Mouse (Mus musculus) heart, postnatal 0 days (tissue): ENCODE data around the gene Fbxl18. TPM values are rescaled to one million over a fixed set of nuclear protein-coding genes. Genes with fewer than 3 reads are reported as not detected.
"Not testable (repeated sequence)": the region's sequence is repeated elsewhere in the genome, so short reads cannot be mapped to it uniquely, and the experiment has no call there.

Experiments used
- ATAC-seq: fragments of 200-750 bp; cut with Nextera tagmentation; 2 replicates; pipeline ENCODE4 v1.8.0; 2017; ENCODE audit warnings: low read depth, moderate number of reproducible peaks, moderate library complexity; ENCODE audit not compliant: insufficient read depth
- DNase-seq: peaks from one replicate; pipeline ENCODE4 v3.0.0-alpha.2; 2016; ENCODE audit warnings: low spot score
- H3K27ac ChIP-seq: fragments of 300-500 bp; sonication (generic); 2 replicates; pipeline ENCODE4 v1.5.1; 2014; ENCODE audit warnings: low read depth, mild to moderate bottlenecking
- H3K27me3 ChIP-seq: fragments of 300-500 bp; sonication (generic); 2 replicates; pipeline ENCODE4 v1.6.1; 2014; ENCODE audit warnings: low read length, mixed read lengths; ENCODE audit not compliant: control insufficient read depth, insufficient read depth
- H3K36me3 ChIP-seq: fragments of 300-500 bp; sonication (generic); replicated peaks from 2 replicates; pipeline ENCODE4 v1.6.1; 2014; ENCODE audit warnings: low read length, mixed read lengths; ENCODE audit not compliant: control insufficient read depth, insufficient read depth
- H3K4me1 ChIP-seq: fragments of 300-500 bp; sonication (generic); 2 replicates; pipeline ENCODE4 v1.6.1; 2014; ENCODE audit warnings: antibody characterized with exemption; ENCODE audit not compliant: control insufficient read depth, insufficient read depth
- H3K4me2 ChIP-seq: fragments of 300-500 bp; sonication (generic); 2 replicates; pipeline ENCODE4 v1.6.1; 2014; ENCODE audit warnings: low read depth, mild to moderate bottlenecking, low read length, moderate library complexity
- H3K4me3 ChIP-seq: fragments of 300-500 bp; sonication (generic); 2 replicates; pipeline ENCODE4 v1.5.1; 2014; ENCODE audit warnings: low read depth, low read length
- H3K9ac ChIP-seq: fragments of 300-500 bp; sonication (generic); replicated peaks from 2 replicates; pipeline ENCODE4 v1.6.1; 2014; ENCODE audit warnings: low read depth, low read length, mixed read lengths
- H3K9me3 ChIP-seq: fragments of 300-500 bp; sonication (generic); replicated peaks from 2 replicates; pipeline ENCODE4 v1.6.1; 2016; ENCODE audit warnings: low read length; ENCODE audit not compliant: control insufficient read depth
- CTCF ChIP-seq: IDR thresholded peaks from 2 replicates; pipeline ENCODE4 v1.5.1; 2016; ENCODE audit warnings: antibody characterized with exemption, control low read depth, low read depth
- EP300 ChIP-seq: IDR thresholded peaks from 2 replicates; pipeline ENCODE4 v1.6.1; 2016; ENCODE audit warnings: antibody characterized with exemption, low read depth
- WGBS: fragments of 180-500 bp; shearing (Covaris S2); extraction: QIAGEN DNeasy Blood & Tissue Kit; methylation state at CpG from one replicate; pipeline ENCODE4 v1.1.7; 2014; 5-methylcytosine and 5-hydroxymethylcytosine counted together
- polyA plus RNA-seq: library from polyadenylated mRNA; unstranded; fragments of >200 nt; fragmentation: Nextera tagmentation; extraction: Ambion mirVana; gene quantifications from 2 replicates; pipeline ENCODE4 v1.2.1, GENCODE M21; 2015
- total RNA-seq: library from RNA; depleted of rRNA; stranded (reverse); fragments of >200 nt; gene quantifications from 2 replicates; pipeline ENCODE4 v1.2.3, GENCODE M21; 2014; ENCODE audit warnings: low replicate concordance

The Fbxl18 gene
- total and polyA plus RNA-seq, 2 experiments from 2014 or later = 7.3 to 17.8 TPM

DNA sequence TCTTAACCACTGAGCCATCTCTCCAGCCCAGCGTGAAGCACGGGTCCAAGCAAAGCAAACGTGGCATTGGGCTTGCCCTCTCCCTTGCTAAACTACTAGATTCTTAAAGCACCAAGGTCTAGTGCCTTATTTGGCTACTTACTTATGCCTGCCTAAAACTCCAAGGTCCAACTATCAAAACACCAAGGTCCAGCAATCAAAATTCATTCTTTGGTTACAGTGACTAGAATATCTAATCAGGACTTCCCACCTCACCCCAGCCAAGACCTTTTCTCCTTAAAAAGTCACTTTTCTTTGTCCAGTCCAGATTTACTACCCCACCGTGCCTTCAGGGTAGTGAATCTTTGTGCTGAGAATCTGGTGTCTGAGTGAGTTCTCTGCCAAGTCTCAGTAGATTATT is 3.1 kb upstream of the Fbxl18 start:
- Histone ChIP-seq H3K4me2 (no peak overlapping the region), H3K4me3 (no peak overlapping the region), H3K27ac (no peak overlapping the region), H3K27me3 (no peaks in the 10 kb centered on the region), H3K36me3 (peaks cover 44% of the 10 kb centered on the region), H3K4me1 (peaks cover 20% of the 10 kb centered on the region; the same call in 1 of the 2 replicates), H3K9ac (no peak overlapping the region), H3K9me3 (no peaks in the 10 kb centered on the region)
- 78% methylated on average over 4 of the region's 4 CpGs for WGBS
- TF ChIP-seq CTCF = no peak
- TF ChIP-seq EP300 = no peak
- DNase-seq (no peak), ATAC-seq (no peak)

DNA sequence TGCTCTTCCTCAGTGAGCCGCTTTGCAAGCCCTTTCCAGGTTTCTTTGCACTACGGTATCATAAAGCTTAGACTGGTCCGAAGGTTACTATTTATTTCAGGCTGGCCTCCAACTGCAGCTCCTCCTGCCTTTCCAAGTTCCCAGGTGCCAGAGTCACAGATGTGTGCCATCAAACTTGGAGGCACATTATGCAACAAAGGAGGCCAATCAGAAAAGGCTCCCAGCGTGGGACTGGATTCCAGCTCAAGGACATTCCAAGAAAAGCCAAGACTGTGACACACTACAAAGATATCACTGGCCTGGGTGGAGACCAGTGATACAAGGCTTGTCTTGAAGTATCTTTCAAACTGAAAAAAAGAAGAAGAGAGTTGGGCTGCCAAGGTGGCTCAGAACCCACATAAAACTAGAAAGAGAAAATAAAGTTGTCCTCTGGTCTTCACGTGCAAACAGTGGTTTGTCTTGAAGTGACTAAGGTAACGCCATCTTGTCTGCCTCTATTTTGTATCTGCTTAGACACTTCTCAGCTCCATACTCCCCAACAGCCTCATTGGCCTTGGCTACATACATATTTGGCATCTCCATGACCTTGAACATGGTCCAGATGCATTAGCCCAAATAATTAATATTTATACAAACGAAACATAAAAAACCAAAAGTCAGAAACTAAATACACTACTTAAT is 2.5 kb upstream of the Fbxl18 start:
- Histone ChIP-seq H3K4me3 (no peak overlapping the region), H3K9me3 (no peaks in the 10 kb centered on the region), H3K27me3 (no peaks in the 10 kb centered on the region), H3K27ac (peak overlapping the region; percentile 27; the same call in 1 of the 2 replicates), H3K36me3 (peaks cover 38% of the 10 kb centered on the region), H3K4me1 (peaks cover 16% of the 10 kb centered on the region; the same call in 1 of the 2 replicates), H3K4me2 (no peak overlapping the region), H3K9ac (no peak overlapping the region)
- 83% methylated on average over 7 of the region's 7 CpGs for WGBS
- TF ChIP-seq EP300 = no peak
- no peak for TF ChIP-seq CTCF
- DNase-seq = no peak
- no peak for ATAC-seq

DNA sequence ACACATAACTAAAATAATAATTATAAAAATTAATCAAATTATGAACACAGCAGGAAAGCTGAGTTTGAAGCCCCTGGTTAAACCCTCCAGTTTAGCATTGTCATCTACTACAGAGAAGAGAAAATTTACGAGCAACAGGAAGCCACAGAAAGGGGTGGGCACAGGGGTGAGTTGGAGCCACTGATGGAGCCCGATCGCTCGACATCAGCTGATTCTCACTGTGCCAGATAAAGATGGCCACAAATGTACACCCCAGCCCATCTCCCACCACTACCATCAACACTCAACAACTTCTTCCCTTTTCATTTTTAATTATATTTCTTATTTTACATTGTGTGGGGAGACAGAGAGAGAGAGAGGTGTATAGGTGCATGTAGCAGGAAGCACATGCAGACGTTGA is 1.5 kb upstream of the Fbxl18 start:
- Histone ChIP-seq H3K27me3 (no peaks in the 10 kb centered on the region), H3K4me1 (peaks cover 15% of the 10 kb centered on the region; the same call in 1 of the 2 replicates), H3K27ac (no peak overlapping the region), H3K9ac (no peak overlapping the region), H3K4me2 (no peak overlapping the region), H3K36me3 (peaks cover 28% of the 10 kb centered on the region), H3K9me3 (no peaks in the 10 kb centered on the region), H3K4me3 (no peak overlapping the region)
- WGBS = 69% methylated on average over 5 of the region's 5 CpGs
- no peak for TF ChIP-seq EP300
- no peak for DNase-seq
- ATAC-seq = no peak

DNA sequence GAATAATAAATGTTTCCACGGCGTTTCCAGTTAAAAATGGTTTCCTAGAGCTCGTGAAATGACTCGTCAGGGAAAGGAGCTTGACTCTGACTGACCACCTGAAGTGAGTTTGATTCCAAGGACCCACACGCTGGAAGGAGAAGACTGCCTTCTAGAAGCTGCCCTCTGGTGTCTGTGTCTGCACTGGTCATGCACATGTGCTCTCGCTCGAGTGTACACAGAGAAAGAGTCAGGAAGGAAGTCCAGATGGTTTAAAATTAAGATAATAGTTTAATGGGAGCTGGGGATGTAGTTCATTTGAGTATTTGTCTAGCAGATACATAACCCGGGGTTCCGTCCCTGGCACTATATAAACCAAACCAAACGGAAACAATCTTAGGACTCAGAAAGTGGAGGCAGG is 971 bp upstream of the Fbxl18 start:
- no peaks in the 10 kb centered on the region for H3K27me3 ChIP-seq
- H3K4me3 ChIP-seq = peak overlapping the region; percentile 72; the same call in 1 of the 2 replicates
- peaks cover 23% of the 10 kb centered on the region for H3K36me3 ChIP-seq
- WGBS = 58% methylated on average over 10 of the region's 10 CpGs
- ATAC-seq (no peak), DNase-seq (no peak)
- peak overlapping the region; percentile 85 for H3K4me2 ChIP-seq
- peaks cover 15% of the 10 kb centered on the region; the same call in 1 of the 2 replicates for H3K4me1 ChIP-seq
- H3K9me3 ChIP-seq = no peaks in the 10 kb centered on the region
- H3K27ac ChIP-seq = no peak overlapping the region
- no peak overlapping the region for H3K9ac ChIP-seq
- TF ChIP-seq EP300 = no peak
- peak; percentile 22; the same call in 1 of the 2 replicates for TF ChIP-seq CTCF

DNA sequence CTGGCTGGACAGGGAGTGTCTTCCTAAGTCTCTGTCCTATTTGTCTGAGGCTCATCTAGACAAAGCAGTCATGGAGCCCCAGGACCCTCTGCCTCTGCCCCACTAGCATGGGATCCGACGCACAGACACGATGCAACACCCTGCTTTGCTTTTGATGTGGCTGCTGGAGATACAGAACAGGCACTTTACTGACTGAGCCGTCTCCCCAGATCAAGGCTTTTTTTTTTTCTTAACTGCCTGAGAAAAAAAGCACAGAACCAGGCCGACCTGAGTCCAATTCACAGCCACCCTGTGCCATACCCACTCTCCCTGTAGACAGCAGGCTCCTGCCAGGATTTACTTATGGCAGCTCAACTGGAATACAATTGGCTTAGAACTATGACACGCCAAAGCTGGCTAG is 3.8 kb downstream of the Fbxl18 start:
- ATAC-seq (no peak), DNase-seq (no peak)
- 69% methylated on average over 6 of the region's 6 CpGs for whole genome bisulfite sequencing
- no peak overlapping the region for H3K4me3 ChIP-seq
- TF ChIP-seq CTCF (no peak), EP300 (no peak)
- peaks cover 4% of the 10 kb centered on the region for H3K36me3 ChIP-seq
- no peaks in the 10 kb centered on the region for H3K27me3 ChIP-seq
- H3K4me2 ChIP-seq = no peak overlapping the region
- no peak overlapping the region for H3K27ac ChIP-seq
- no peak overlapping the region for H3K9ac ChIP-seq
- H3K4me1 ChIP-seq = peaks cover 15% of the 10 kb centered on the region; the same call in 1 of the 2 replicates
- H3K9me3 ChIP-seq = no peaks in the 10 kb centered on the region

DNA sequence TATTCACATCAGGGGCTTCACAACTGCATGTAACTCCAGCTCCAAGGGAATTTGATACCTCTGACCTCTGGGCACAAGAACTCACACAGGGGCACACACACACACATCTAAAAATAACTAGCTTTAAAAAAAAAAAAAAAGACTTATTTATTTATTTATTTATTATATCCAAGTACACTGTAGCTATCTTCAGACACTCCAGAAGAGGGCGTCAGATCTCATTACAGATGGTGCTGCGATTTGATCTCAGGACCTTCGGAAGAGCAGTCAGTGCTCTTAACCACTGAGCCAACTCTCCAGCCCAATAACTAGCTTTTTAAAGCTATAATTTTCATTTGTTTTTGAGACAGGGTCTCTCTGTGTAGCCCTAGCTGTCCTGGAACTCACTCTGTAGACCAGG is 7.7 kb downstream of the Fbxl18 start:
- H3K9ac ChIP-seq, H3K4me3 ChIP-seq, ATAC-seq, H3K27me3 ChIP-seq, H3K4me1 ChIP-seq, H3K4me2 ChIP-seq, H3K27ac ChIP-seq, DNase-seq, H3K9me3 ChIP-seq: not testable (repeated sequence)
- 76% methylated on average over 3 of the region's 3 CpGs for WGBS
- peaks cover 26% of the 10 kb centered on the region for H3K36me3 ChIP-seq
